Mouse (Mus musculus): Measurements from ENCODE around the gene Olfr1162.

DNA sequence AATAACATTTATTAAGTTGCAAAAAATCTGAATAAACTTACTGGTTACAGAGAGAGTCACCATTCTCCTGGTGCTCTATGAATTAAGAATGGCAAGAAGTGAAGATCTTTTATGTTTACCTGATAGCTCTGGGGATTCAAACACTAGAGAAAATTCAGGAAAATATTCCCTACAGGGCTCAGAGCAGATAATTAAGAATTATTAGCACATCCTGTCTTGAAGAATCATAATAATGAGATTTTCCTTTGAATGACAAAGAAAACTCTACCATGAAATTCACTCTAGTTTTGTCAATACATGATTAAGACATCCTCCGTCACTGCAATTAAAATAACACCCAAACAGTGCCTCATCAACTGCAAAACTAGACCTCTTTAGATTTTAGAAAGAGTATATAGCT, at the start of gene Olfr1162:
- TF ChIP-seq POLR2A (IDR thresholded peaks at IDR 0.05; ENCODE audit: low read depth, low read length) (no peak), CTCF (IDR thresholded peaks at IDR 0.05; ENCODE audit: extremely low read depth, insufficient read length, insufficient replicate concordance, low read depth, low read length) (no peak)

Data from small intestine, adult 2 months (tissue).